Mouse (Mus musculus): Measurements from ENCODE around the gene Tmem114. TPM values are rescaled to one million over a fixed set of nuclear protein-coding genes. Genes with fewer than 3 reads are reported as not detected.
A peak's percentile ranks its signal among the peaks of the same experiment; 100 is the strongest.

The Tmem114 gene
- 0.60 and 0.76 TPM in 2 replicates for total RNA-seq (2014; rRNA removed)
- 1.4 and 1.6 TPM in 2 replicates for polyA plus RNA-seq (2015; fragmentation: Nextera tagmentation; extraction: Ambion mirVana)

DNA sequence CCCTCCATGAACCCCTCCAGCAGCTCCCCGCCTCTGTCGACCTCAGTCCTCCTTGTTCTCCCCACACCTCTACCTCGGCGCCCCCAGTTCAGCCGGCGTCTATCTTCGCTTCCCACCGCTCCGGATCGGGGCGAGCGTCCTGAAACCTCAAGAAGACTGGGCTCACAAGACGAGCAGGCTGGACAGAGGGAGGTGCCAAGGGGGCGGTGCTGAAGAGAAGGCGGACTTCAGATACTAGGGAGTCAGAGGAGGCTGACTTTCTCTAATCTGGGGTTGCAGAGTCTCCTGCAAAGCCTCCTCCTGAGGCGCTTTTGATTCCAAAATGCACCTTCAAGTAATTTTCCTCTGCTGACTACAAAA is at the start of gene Tmem114:
TSS of gene Tmem114 (minus strand) at position 166 of the 360 bp plus-strand sequence.
- Histone ChIP-seq H3K27ac (ENCODE audit: low read depth, low read length) (no peak within 1 kb of the TSS), H3K4me2 (ENCODE audit: low read depth, low read length, poor library complexity, severe bottlenecking) (peak within 1 kb of the TSS; percentile 92), H3K36me3 (ENCODE audit: insufficient read depth, low read length) (no peaks in the 10 kb centered on the region), H3K9ac (replicated peaks; ENCODE audit: low read length, poor library complexity, severe bottlenecking) (peak within 1 kb of the TSS; percentile 26), H3K4me3 (ENCODE audit: low read depth, low read length) (peak within 1 kb of the TSS; percentile 42), H3K9me3 (ENCODE audit: low read length) (no peaks in the 10 kb centered on the region), H3K4me1 (ENCODE audit: insufficient read depth, low read length) (0 out of 2 replicates have a peak, but pooled peaks cover 4% of the 10 kb centered on the region), H3K27me3 (ENCODE audit: insufficient read depth, low read length) (peaks cover 35% of the 10 kb centered on the region)
- ATAC-seq (ENCODE audit: low FRiP score) (no peak), DNase-seq (ENCODE audit: low spot score) (peak; percentile 29)
- TF ChIP-seq CTCF (IDR thresholded peaks at IDR 0.05), result no peak
- WGBS, result under 1% methylated on average over 16 of the region's 16 CpGs

GRCm38 (mm10) chr16:8470603-8471481 is 45.9 kb upstream of the Tmem114 start, which contains the start of gene Mettl22:
Gene Mettl22, plus strand, starts transcription at chr16:8470788.
- under 1% methylated on average over 48 of the region's 48 CpGs for WGBS
- peak; percentile 97 for ATAC-seq (ENCODE audit: low FRiP score)
- 0 out of 2 replicates have a peak, but pooled peaks cover 5% of the 10 kb centered on the region for H3K27me3 ChIP-seq (ENCODE audit: insufficient read depth, low read length)

GRCm38 (mm10) chr16:8470132-8470531 is 45.2 kb upstream of the Tmem114 start:
- no peak overlapping the region for H3K27ac ChIP-seq (ENCODE audit: low read depth, low read length)
- H3K9me3 ChIP-seq (ENCODE audit: low read length), result no peaks in the 10 kb centered on the region
- H3K4me3 ChIP-seq (ENCODE audit: low read depth, low read length), result peak overlapping the region; percentile 73
- DNase-seq (ENCODE audit: low spot score) (no peak), ATAC-seq (ENCODE audit: low FRiP score) (peak; percentile 62; the same call in 1 of the 2 replicates)
- TF ChIP-seq CTCF (IDR thresholded peaks at IDR 0.05), result no peak
- peak overlapping the region; percentile 88 for H3K4me2 ChIP-seq (ENCODE audit: low read depth, low read length, poor library complexity, severe bottlenecking)
- WGBS, result 76% methylated on average over 2 of the region's 2 CpGs
- H3K27me3 ChIP-seq (ENCODE audit: insufficient read depth, low read length), result 0 out of 2 replicates have a peak, but pooled peaks cover 5% of the 10 kb centered on the region
- H3K36me3 ChIP-seq (ENCODE audit: insufficient read depth, low read length), result no peaks in the 10 kb centered on the region
- H3K4me1 ChIP-seq (ENCODE audit: insufficient read depth, low read length), result peaks cover 5% of the 10 kb centered on the region; the same call in 1 of the 2 replicates
- H3K9ac ChIP-seq (replicated peaks; ENCODE audit: low read length, poor library complexity, severe bottlenecking), result no peak overlapping the region

More at GRCm38 (mm10) chr16:8470603-8471481, 45.9 kb upstream of the Tmem114 start, which contains the start of gene Mettl22:
- peak; percentile 96 for DNase-seq (ENCODE audit: low spot score)
- Histone ChIP-seq H3K4me2 (ENCODE audit: low read depth, low read length, poor library complexity, severe bottlenecking) (peak within 1 kb of the TSS; percentile 88), H3K9ac (replicated peaks; ENCODE audit: low read length, poor library complexity, severe bottlenecking) (peak within 1 kb of the TSS; percentile 69), H3K9me3 (ENCODE audit: low read length) (no peaks in the 10 kb centered on the region), H3K36me3 (ENCODE audit: insufficient read depth, low read length) (no peaks in the 10 kb centered on the region), H3K27ac (ENCODE audit: low read depth, low read length) (peak within 1 kb of the TSS; percentile 83), H3K4me3 (ENCODE audit: low read depth, low read length) (peak within 1 kb of the TSS; percentile 73), H3K4me1 (ENCODE audit: insufficient read depth, low read length) (peaks cover 5% of the 10 kb centered on the region; the same call in 1 of the 2 replicates)
- TF ChIP-seq CTCF (IDR thresholded peaks at IDR 0.05), result peak; percentile 53

DNA sequence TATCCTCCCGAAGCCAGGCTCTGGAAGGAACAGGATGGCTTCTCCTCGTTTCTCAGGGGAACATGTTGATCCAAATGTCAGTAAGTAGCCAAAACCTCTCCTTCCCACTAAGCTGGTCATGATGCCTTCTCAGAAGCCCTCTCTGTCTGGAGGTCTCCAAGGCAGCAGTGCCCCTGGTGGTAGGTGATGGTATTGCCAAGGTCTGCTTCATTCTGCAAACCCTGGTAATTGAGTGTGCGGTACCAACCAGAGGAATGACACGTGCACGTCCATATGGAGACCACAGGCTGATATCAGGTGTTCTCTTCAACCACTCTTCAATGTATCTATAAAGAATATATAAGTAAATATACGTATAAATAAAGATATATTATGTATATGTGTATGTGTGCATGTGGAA is 34.2 kb upstream of the Tmem114 start:
- H3K4me2 ChIP-seq (ENCODE audit: low read depth, low read length, poor library complexity, severe bottlenecking), result no peak overlapping the region
- no peaks in the 10 kb centered on the region for H3K36me3 ChIP-seq (ENCODE audit: insufficient read depth, low read length)
- no peak overlapping the region for H3K9ac ChIP-seq (replicated peaks; ENCODE audit: low read length, poor library complexity, severe bottlenecking)
- H3K4me1 ChIP-seq (ENCODE audit: insufficient read depth, low read length), result 0 out of 2 replicates have a peak, but pooled peaks cover 3% of the 10 kb centered on the region
- no peaks in the 10 kb centered on the region for H3K9me3 ChIP-seq (ENCODE audit: low read length)
- H3K4me3 ChIP-seq (ENCODE audit: low read depth, low read length), result no peak overlapping the region
- DNase-seq (ENCODE audit: low spot score) (peak; percentile 65), ATAC-seq (ENCODE audit: low FRiP score) (no peak)
- H3K27me3 ChIP-seq (ENCODE audit: insufficient read depth, low read length), result no peaks in the 10 kb centered on the region
- peak; percentile 83 for TF ChIP-seq CTCF (IDR thresholded peaks at IDR 0.05)
- no peak overlapping the region for H3K27ac ChIP-seq (ENCODE audit: low read depth, low read length)
- 30% methylated on average over 6 of the region's 6 CpGs for WGBS

DNA sequence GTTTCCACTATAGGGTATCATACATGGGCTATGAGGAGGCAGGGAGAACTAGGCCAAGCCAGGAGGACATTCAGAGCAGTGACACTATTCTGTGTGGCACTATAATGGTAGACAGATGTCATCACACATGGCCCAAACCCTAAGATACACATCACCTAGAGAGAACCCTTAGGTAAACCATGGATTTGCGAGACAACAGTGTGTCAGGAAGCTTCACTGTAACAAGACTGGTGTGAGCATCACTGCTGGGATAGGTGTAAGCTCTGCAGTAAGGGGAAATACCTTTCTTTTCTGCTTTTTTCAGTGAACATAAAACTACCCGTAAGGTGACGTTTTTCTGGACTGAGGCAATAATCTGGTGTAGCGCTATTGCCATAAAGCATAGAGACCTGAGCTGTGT is 33.5 kb upstream of the Tmem114 start:
- DNase-seq (ENCODE audit: low spot score) (no peak), ATAC-seq (ENCODE audit: low FRiP score) (no peak)
- H3K27ac ChIP-seq (ENCODE audit: low read depth, low read length), result no peak overlapping the region
- H3K27me3 ChIP-seq (ENCODE audit: insufficient read depth, low read length), result no peaks in the 10 kb centered on the region
- no peak overlapping the region for H3K4me2 ChIP-seq (ENCODE audit: low read depth, low read length, poor library complexity, severe bottlenecking)
- H3K36me3 ChIP-seq (ENCODE audit: insufficient read depth, low read length), result no peaks in the 10 kb centered on the region
- H3K9me3 ChIP-seq (ENCODE audit: low read length), result no peaks in the 10 kb centered on the region
- 96% methylated on average over 4 of the region's 4 CpGs for WGBS
- no peak overlapping the region for H3K9ac ChIP-seq (replicated peaks; ENCODE audit: low read length, poor library complexity, severe bottlenecking)
- TF ChIP-seq CTCF (IDR thresholded peaks at IDR 0.05), result no peak
- H3K4me1 ChIP-seq (ENCODE audit: insufficient read depth, low read length), result 0 out of 2 replicates have a peak, but pooled peaks cover 3% of the 10 kb centered on the region
- no peak overlapping the region for H3K4me3 ChIP-seq (ENCODE audit: low read depth, low read length)
